ENCODE assay signal across 21 mouse cellular contexts in genomic region chr7:34867289-34867688, GRCm38 (mm10). TPM values are rescaled to one million over a fixed set of nuclear protein-coding genes. Genes with fewer than 3 reads are reported as not detected.
DNase-seq lines count a peak whose midpoint lies in the region; ATAC-seq and TF ChIP-seq lines count a peak whose summit lies in the region.
"Had no signal": no experiment of that assay in that cellular context is flagged by ENCODE, and none has a peak within 500 bp of the region (broad histone marks: within the 10 kb centered on the region; RNA-seq: fewer than 3 reads in every experiment).

No protein-coding gene starts in this region.

- no peak for ATAC-seq in forebrain, embryonic 12.5 days (ENCODE audit: low FRiP score)
- ATAC-seq in forebrain, embryonic 13.5 days, result no peak
- ATAC-seq in kidney, embryonic 15.5 days (replicated peaks; ENCODE audit: low FRiP score), result 0 out of 2 replicates have a peak, but pooled peaks have one; percentile 2
- ATAC-seq: CD4-positive, CD25-positive, alpha-beta regulatory T cell, adult 4 months; forebrain, postnatal 0 days had no signal

- H3K9me3 ChIP-seq in forebrain, embryonic 12.5 days, result no peaks in the 10 kb centered on the region
- no peaks in the 10 kb centered on the region for H3K9me3 ChIP-seq in forebrain, embryonic 13.5 days (replicated peaks)
- H3K9me3 ChIP-seq in kidney, embryonic 15.5 days (replicated peaks), result no peaks in the 10 kb centered on the region
- H3K9me3 ChIP-seq: embryonic facial prominence, embryonic 15.5 days; heart, embryonic 12.5 days; hindbrain, embryonic 10.5 days had no signal

- no peaks in the 10 kb centered on the region for H3K79me2 ChIP-seq in heart, adult 2 months (replicated peaks; ENCODE audit: control insufficient read depth, insufficient read depth, low read length)

- no peak overlapping the region for H3K9ac ChIP-seq in forebrain, embryonic 12.5 days
- H3K9ac ChIP-seq in forebrain, embryonic 13.5 days, result no peak overlapping the region
- H3K9ac ChIP-seq in kidney, embryonic 15.5 days, result no peak overlapping the region
- H3K9ac ChIP-seq in heart, adult 2 months (ENCODE audit: low read depth, low read length), result no peak overlapping the region
- H3K9ac ChIP-seq: embryonic facial prominence, embryonic 15.5 days; forebrain, postnatal 0 days; heart, embryonic 12.5 days had no signal

- H3K27ac ChIP-seq in forebrain, embryonic 12.5 days, result peak overlapping the region; percentile 9; the same call in 1 of the 2 replicates
- no peak overlapping the region for H3K27ac ChIP-seq in forebrain, embryonic 13.5 days
- H3K27ac ChIP-seq in kidney, embryonic 15.5 days, result no peak overlapping the region
- H3K27ac ChIP-seq in heart, adult 2 months, result no peak overlapping the region
- H3K27ac ChIP-seq: embryonic facial prominence, embryonic 15.5 days; hindbrain, embryonic 10.5 days had no signal

- H3K4me1 ChIP-seq in forebrain, embryonic 12.5 days, result peaks cover 7% of the 10 kb centered on the region
- H3K4me1 ChIP-seq in forebrain, embryonic 13.5 days, result peaks cover 25% of the 10 kb centered on the region
- peaks cover 5% of the 10 kb centered on the region; the same call in 1 of the 2 replicates for H3K4me1 ChIP-seq in kidney, embryonic 15.5 days
- H3K4me1 ChIP-seq in heart, adult 2 months (ENCODE audit: control insufficient read depth, insufficient read depth, low read length), result no peaks in the 10 kb centered on the region
- H3K4me1 ChIP-seq: heart, embryonic 12.5 days had no signal

- DNase-seq in kidney, postnatal 4 days, result no peak
- DNase-seq in retina, postnatal 1 day, result peak; percentile 27
- no peak for DNase-seq in retina, embryonic 14.5 days (ENCODE audit: low spot score)
- no peak for DNase-seq in heart, adult 2 months
- DNase-seq: adrenal gland, adult 8-10 months; adrenal gland, postnatal 36 days; B cell, adult 2 months; cerebellum, adult 11 months; cerebellum, adult 8-10 months; cerebellum, postnatal 14 days; forebrain, postnatal 0 days; gastrocnemius, postnatal 14 days had no signal

- no peak for TF ChIP-seq EP300 in heart, adult 2 months (IDR thresholded peaks at IDR 0.05; ENCODE audit: insufficient read depth, low read depth, low read length)

- no peak overlapping the region for H3K4me3 ChIP-seq in forebrain, embryonic 12.5 days (replicated peaks)
- no peak overlapping the region for H3K4me3 ChIP-seq in forebrain, embryonic 13.5 days
- no peak overlapping the region for H3K4me3 ChIP-seq in kidney, embryonic 15.5 days (replicated peaks)
- H3K4me3 ChIP-seq in heart, adult 2 months, result no peak overlapping the region
- H3K4me3 ChIP-seq: embryonic facial prominence, embryonic 15.5 days; heart, embryonic 12.5 days; hindbrain, embryonic 10.5 days had no signal

- H3K27me3 ChIP-seq in forebrain, embryonic 12.5 days, result no peaks in the 10 kb centered on the region
- no peaks in the 10 kb centered on the region for H3K27me3 ChIP-seq in forebrain, embryonic 13.5 days
- no peaks in the 10 kb centered on the region for H3K27me3 ChIP-seq in kidney, embryonic 15.5 days
- H3K27me3 ChIP-seq in heart, adult 2 months (ENCODE audit: control insufficient read depth, insufficient read depth, low read length), result no peaks in the 10 kb centered on the region
- H3K27me3 ChIP-seq: embryonic facial prominence, embryonic 15.5 days had no signal

- intact Hi-C loops in heart, adult 2 months (cut with DNase I), result no loop called here

- no peak overlapping the region for H3K4me2 ChIP-seq in forebrain, embryonic 12.5 days
- no peak overlapping the region for H3K4me2 ChIP-seq in forebrain, embryonic 13.5 days
- no peak overlapping the region for H3K4me2 ChIP-seq in kidney, embryonic 15.5 days
- H3K4me2 ChIP-seq: embryonic facial prominence, embryonic 15.5 days; heart, embryonic 12.5 days had no signal

- 68% methylated on average over 6 of the region's 6 CpGs for whole genome bisulfite sequencing in forebrain, embryonic 12.5 days
- 74% methylated on average over 6 of the region's 6 CpGs for WGBS in forebrain, embryonic 13.5 days
- 37% methylated on average over 6 of the region's 6 CpGs for WGBS in kidney, embryonic 15.5 days
- WGBS in heart, adult 2 months, result 79% methylated on average over 6 of the region's 6 CpGs

- TF ChIP-seq CTCF in heart, adult 2 months (IDR thresholded peaks at IDR 0.05), result no peak

- H3K36me3 ChIP-seq in forebrain, embryonic 12.5 days (replicated peaks), result no peaks in the 10 kb centered on the region
- no peaks in the 10 kb centered on the region for H3K36me3 ChIP-seq in forebrain, embryonic 13.5 days (ENCODE audit: poor library complexity, severe bottlenecking)
- H3K36me3 ChIP-seq in kidney, embryonic 15.5 days, result no peaks in the 10 kb centered on the region
- H3K36me3 ChIP-seq in heart, adult 2 months (ENCODE audit: control insufficient read depth, insufficient read depth, low read length), result no peaks in the 10 kb centered on the region
- H3K36me3 ChIP-seq: embryonic facial prominence, embryonic 15.5 days; G1E; heart, embryonic 12.5 days; hindbrain, embryonic 10.5 days had no signal

- TF ChIP-seq POLR2A in heart, adult 2 months (IDR thresholded peaks at IDR 0.05; ENCODE audit: insufficient read depth, low read depth, low read length), result no peak

RNA-seq across cellular contexts. Expression of gene Pepd, which starts 44.9 kb away (rescaled TPM):
- 54.9 and 58.6 TPM in 2 replicates for polyA plus RNA-seq in forebrain, embryonic 12.5 days (2016; fragmentation: Nextera tagmentation; extraction: Ambion mirVana)
- polyA plus RNA-seq in forebrain, embryonic 13.5 days (2015; fragmentation: Nextera tagmentation; extraction: Ambion mirVana), result 46.5 and 52.1 TPM in 2 replicates
- 115 and 117 TPM in 2 replicates for polyA plus RNA-seq in kidney, embryonic 15.5 days (2015; fragmentation: Nextera tagmentation; extraction: Ambion mirVana)
- total RNA-seq in heart, adult 2 months (2021), result 10 to 100 TPM; 24.6 to 26.6 TPM
- 38.9 and 43.0 TPM in 2 replicates for polyA plus RNA-seq in heart, adult 2 months (2012; rRNA removed)

RNA-seq across cellular contexts. Expression of gene Chst8, which starts 54.8 kb away (rescaled TPM):
- 13.5 and 15.9 TPM in 2 replicates for polyA plus RNA-seq in forebrain, embryonic 12.5 days (2016; fragmentation: Nextera tagmentation; extraction: Ambion mirVana)
- polyA plus RNA-seq in forebrain, embryonic 13.5 days (2015; fragmentation: Nextera tagmentation; extraction: Ambion mirVana), result 9.7 and 16.4 TPM in 2 replicates
- polyA plus RNA-seq in kidney, embryonic 15.5 days (2015; fragmentation: Nextera tagmentation; extraction: Ambion mirVana), result 11.1 and 13.0 TPM in 2 replicates
- under 1 TPM in 1 of 2 experiments, not detected in 1; 0.39 TPM for total RNA-seq in heart, adult 2 months (2021)
- polyA plus RNA-seq in heart, adult 2 months (2012; rRNA removed), result 0.23 and 0.41 TPM in 2 replicates
- total RNA-seq: heart, adult 8-10 months had no signal
- polyA plus RNA-seq: G1E had no signal
